Comparison of ENCODE assay signal across 8 mouse cellular contexts in the genomic region with DNA sequence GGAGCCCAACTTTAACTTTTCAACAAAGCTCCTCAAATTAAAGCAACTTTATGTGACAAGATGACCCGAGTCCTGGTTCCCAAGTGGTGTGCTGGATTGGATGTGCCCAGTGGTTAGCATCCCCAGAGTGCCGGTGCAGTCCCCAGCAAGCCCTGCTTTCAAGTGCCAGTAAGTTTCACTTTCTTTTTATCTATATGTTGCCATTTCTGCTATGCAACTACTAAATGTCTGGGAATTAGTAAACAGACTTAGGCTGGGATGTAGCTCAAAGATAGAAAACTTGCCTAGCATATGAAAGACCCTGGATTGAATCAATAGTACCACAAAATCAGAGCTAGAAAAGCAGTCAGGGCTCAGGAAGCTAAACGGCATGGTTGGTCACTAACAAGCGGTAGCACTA. TPM values are rescaled to one million over a fixed set of nuclear protein-coding genes. Genes with fewer than 3 reads are reported as not detected.
A peak's percentile ranks its signal among the peaks of the same experiment; 100 is the strongest.
DNase-seq lines count a peak whose midpoint lies in the region; ATAC-seq and TF ChIP-seq lines count a peak whose summit lies in the region.

No protein-coding gene starts in this region.

- peaks cover 15% of the 10 kb centered on the region; the same call in 1 of the 2 replicates for H3K4me1 ChIP-seq in kidney, embryonic 14.5 days (ENCODE audit: control insufficient read depth, insufficient read depth, low read length)
- H3K4me1 ChIP-seq in MEL (ENCODE audit: control insufficient read depth in 1 of 2, insufficient read depth in 2 of 2, low read length in 2 of 2), result peaks cover 9 to 17% of the 10 kb centered on the region in 2 experiments
- H3K4me1 ChIP-seq in hindbrain, embryonic 12.5 days, result peaks cover 18% of the 10 kb centered on the region
- peaks cover 26% of the 10 kb centered on the region for H3K4me1 ChIP-seq in midbrain, embryonic 13.5 days (replicated peaks)

- no peak for TF ChIP-seq RAD21 in MEL (IDR thresholded peaks at IDR 0.05; ENCODE audit: low read depth, low read length)

- TF ChIP-seq EP300 in MEL (IDR thresholded peaks at IDR 0.05; ENCODE audit: low read depth in 1 of 2, low read length in 2 of 2), result no peak

- no peak for DNase-seq in kidney, postnatal 10 days
- DNase-seq in MEL (ENCODE audit: low read depth, low spot score), result peak; percentile 30
- DNase-seq in layer of hippocampus, postnatal 36 days, result no peak
- no peak for DNase-seq in testis, postnatal 10 days (ENCODE audit: low spot score)
- DNase-seq in thymus, postnatal 36 days, result no peak

- H3K27ac ChIP-seq in kidney, embryonic 14.5 days (ENCODE audit: low read depth, low read length), result no peak overlapping the region
- H3K27ac ChIP-seq in MEL (ENCODE audit: control insufficient read depth, low read depth, low read length), result no peak overlapping the region
- no peak overlapping the region for H3K27ac ChIP-seq in hindbrain, embryonic 12.5 days
- H3K27ac ChIP-seq in midbrain, embryonic 13.5 days, result no peak overlapping the region

- H3K79me2 ChIP-seq in MEL (ENCODE audit: control insufficient read depth, insufficient read depth, low read length, poor library complexity), result peaks cover 68% of the 10 kb centered on the region

- ATAC-seq in kidney, embryonic 14.5 days (ENCODE audit: low FRiP score, low TSS enrichment), result no peak
- no peak for ATAC-seq in hindbrain, embryonic 12.5 days (ENCODE audit: low FRiP score)
- no peak for ATAC-seq in midbrain, embryonic 13.5 days

- peak overlapping the region; percentile 99 for H3K4me3 ChIP-seq in kidney, embryonic 14.5 days (ENCODE audit: low read length)
- H3K4me3 ChIP-seq in MEL (ENCODE audit: control insufficient read depth in 1 of 2, insufficient read depth in 1 of 2, low read depth in 2 of 2, low read length in 2 of 2), result peak overlapping the region; percentile 70 to 84
- no peak overlapping the region for H3K4me3 ChIP-seq in hindbrain, embryonic 12.5 days
- H3K4me3 ChIP-seq in midbrain, embryonic 13.5 days (replicated peaks), result 0 out of 2 replicates have a peak overlapping the region, but pooled peaks have one; percentile 0

- no peaks in the 10 kb centered on the region for H3K9me3 ChIP-seq in kidney, embryonic 14.5 days (ENCODE audit: control insufficient read depth, low read length)
- H3K9me3 ChIP-seq in MEL (replicated peaks; ENCODE audit: insufficient read depth, low read length), result no peaks in the 10 kb centered on the region
- H3K9me3 ChIP-seq in hindbrain, embryonic 12.5 days (replicated peaks), result no peaks in the 10 kb centered on the region
- no peaks in the 10 kb centered on the region for H3K9me3 ChIP-seq in midbrain, embryonic 13.5 days

- H3K9ac ChIP-seq in kidney, embryonic 14.5 days (ENCODE audit: low read depth, low read length), result no peak overlapping the region; the same call in 1 of the 2 replicates
- peak overlapping the region; percentile 95 for H3K9ac ChIP-seq in MEL (ENCODE audit: control insufficient read depth, low read depth, low read length, poor library complexity, severe bottlenecking)
- H3K9ac ChIP-seq in hindbrain, embryonic 12.5 days, result no peak overlapping the region
- no peak overlapping the region for H3K9ac ChIP-seq in midbrain, embryonic 13.5 days (replicated peaks)

- H3K27me3 ChIP-seq in kidney, embryonic 14.5 days (ENCODE audit: control insufficient read depth, insufficient read depth, low read length), result no peaks in the 10 kb centered on the region
- H3K27me3 ChIP-seq in MEL (ENCODE audit: control insufficient read depth in 1 of 2, insufficient read depth in 2 of 2, low read length in 2 of 2), result no peaks in the 10 kb centered on the region
- H3K27me3 ChIP-seq in hindbrain, embryonic 12.5 days, result no peaks in the 10 kb centered on the region
- no peaks in the 10 kb centered on the region for H3K27me3 ChIP-seq in midbrain, embryonic 13.5 days

- no peak for TF ChIP-seq POLR2A in MEL (IDR thresholded peaks at IDR 0.05; ENCODE audit: control insufficient read depth in 1 of 2, insufficient read depth in 1 of 2, low read depth in 1 of 2, low read length in 2 of 2, poor library complexity in 1 of 2)

- TF ChIP-seq CTCF in MEL (IDR thresholded peaks at IDR 0.05 in 2 of 3, conservative IDR thresholded peaks at IDR 0.05 in 1 of 3; ENCODE audit: control insufficient read depth in 1 of 3, insufficient read depth in 1 of 3, low read depth in 2 of 3, low read length in 3 of 3, poor library complexity in 1 of 3, severe bottlenecking in 1 of 3), result no peak

- H3K36me3 ChIP-seq in kidney, embryonic 14.5 days (ENCODE audit: control insufficient read depth, insufficient read depth, low read length), result peaks cover 5% of the 10 kb centered on the region; the same call in 1 of the 2 replicates
- H3K36me3 ChIP-seq in MEL (ENCODE audit: control insufficient read depth in 1 of 2, insufficient read depth in 2 of 2, low read length in 2 of 2), result peaks cover 16 to 39% of the 10 kb centered on the region in 2 experiments
- H3K36me3 ChIP-seq in hindbrain, embryonic 12.5 days, result peaks cover 6% of the 10 kb centered on the region; the same call in 1 of the 2 replicates
- peaks cover 7% of the 10 kb centered on the region; the same call in 1 of the 2 replicates for H3K36me3 ChIP-seq in midbrain, embryonic 13.5 days

- 66% methylated on average over 4 of the region's 4 CpGs for WGBS in kidney, embryonic 14.5 days
- 83% methylated on average over 4 of the region's 4 CpGs for WGBS in hindbrain, embryonic 12.5 days
- 89% methylated on average over 4 of the region's 4 CpGs for WGBS in midbrain, embryonic 13.5 days

- peak overlapping the region; percentile 77 for H3K4me2 ChIP-seq in kidney, embryonic 14.5 days (replicated peaks; ENCODE audit: low read depth, low read length)
- peak overlapping the region; percentile 89 for H3K4me2 ChIP-seq in hindbrain, embryonic 12.5 days (replicated peaks)
- H3K4me2 ChIP-seq in midbrain, embryonic 13.5 days (replicated peaks), result peak overlapping the region; percentile 90; the same call in 1 of the 2 replicates

TF ChIP-seq in MEL, 35 proteins besides CTCF, POLR2A, EP300 and RAD21:
- TF ChIP-seq ETS1 (IDR thresholded peaks at IDR 0.05; ENCODE audit: low read depth, low read length) (0 out of 2 replicates have a peak, but pooled peaks have one; percentile 10), E2F4 (IDR thresholded peaks at IDR 0.05; ENCODE audit: borderline replicate concordance, low read depth, low read length) (no peak), MYC (IDR thresholded peaks at IDR 0.05; ENCODE audit: low read depth, low read length) (peak; percentile 28; the same call in 1 of the 2 replicates), POLR2AphosphoS2 (IDR thresholded peaks at IDR 0.05; ENCODE audit: low read length) (no peak), NRF1 (IDR thresholded peaks at IDR 0.05; ENCODE audit: insufficient read depth, low read depth, low read length, poor library complexity, severe bottlenecking) (no peak), ELF1 (IDR thresholded peaks at IDR 0.05; ENCODE audit: low read depth, low read length) (no peak)

RNA-seq across cellular contexts. Expression of gene Wdr43, which starts 2.3 kb away (rescaled TPM):
- polyA plus RNA-seq in kidney, embryonic 14.5 days (2014; fragmentation: Nextera tagmentation; extraction: Ambion mirVana), result 75.7 and 121 TPM in 2 replicates
- total RNA-seq in MEL (2012; rRNA removed), result 243 and 249 TPM in 2 replicates
- polyA plus RNA-seq in MEL (2012; ENCODE audit: insufficient read depth in 1 of 2, insufficient read length in 2 of 2, low read depth in 1 of 2, low replicate concordance in 2 of 2, missing spikeins in 1 of 2), result 100 to 1,000 TPM; 175 to 393 TPM
- polyA plus RNA-seq in hindbrain, embryonic 12.5 days (2016; fragmentation: Nextera tagmentation; extraction: Ambion mirVana), result 66.9 and 67.4 TPM in 2 replicates
- 49.5 and 57.0 TPM in 2 replicates for polyA plus RNA-seq in midbrain, embryonic 13.5 days (2015; fragmentation: Nextera tagmentation; extraction: Ambion mirVana)
- 10 to 100 TPM; 24.4 to 27.1 TPM for total RNA-seq in layer of hippocampus, postnatal 36 days (2021)

RNA-seq across cellular contexts. Expression of gene Togaram2, which starts 55.1 kb away (rescaled TPM):
- polyA plus RNA-seq in kidney, embryonic 14.5 days (2014; fragmentation: Nextera tagmentation; extraction: Ambion mirVana), result 0.27 and 0.32 TPM in 2 replicates
- total RNA-seq in MEL (2012; rRNA removed), result not detected in 2 replicates
- not detected for polyA plus RNA-seq in MEL (2012; ENCODE audit: insufficient read depth in 1 of 2, insufficient read length in 2 of 2, low read depth in 1 of 2, low replicate concordance in 2 of 2, missing spikeins in 1 of 2)
- polyA plus RNA-seq in hindbrain, embryonic 12.5 days (2016; fragmentation: Nextera tagmentation; extraction: Ambion mirVana), result 0.07 and 0.19 TPM in 2 replicates
- polyA plus RNA-seq in midbrain, embryonic 13.5 days (2015; fragmentation: Nextera tagmentation; extraction: Ambion mirVana), result 0.27 and 0.49 TPM in 2 replicates
- 1 to 10 TPM; 1.0 to 1.6 TPM for total RNA-seq in layer of hippocampus, postnatal 36 days (2021)
